Comparison of ENCODE assay signal across 8 mouse cellular contexts in the genomic region with DNA sequence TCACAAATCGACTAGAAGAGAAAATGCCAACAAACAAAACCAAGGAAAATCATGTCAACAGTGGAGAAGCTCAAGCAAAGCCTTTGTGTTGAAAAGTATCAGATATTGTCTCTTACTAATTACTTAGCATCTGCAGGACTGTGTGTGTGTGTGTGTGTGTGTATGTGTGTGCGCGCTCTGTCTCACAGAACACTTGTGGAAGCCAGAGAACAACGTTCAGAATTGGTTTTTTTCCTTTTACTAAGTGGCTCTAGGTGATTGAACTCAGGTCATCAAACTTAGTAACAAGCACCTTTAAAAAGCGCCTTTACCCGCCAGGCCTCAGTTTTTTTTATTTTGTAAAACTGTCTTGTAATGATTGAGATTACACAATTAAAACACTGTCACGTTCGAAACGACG. TPM values are rescaled to one million over a fixed set of nuclear protein-coding genes. Genes with fewer than 3 reads are reported as not detected.
DNase-seq lines count a peak whose midpoint lies in the region; ATAC-seq and TF ChIP-seq lines count a peak whose summit lies in the region.

No protein-coding gene starts in this region.

- TF ChIP-seq POLR2A in ES-Bruce4 (IDR thresholded peaks at IDR 0.05; ENCODE audit: insufficient read depth, low read length) = no peak

- no peaks in the 10 kb centered on the region for H3K27me3 ChIP-seq in heart, embryonic 14.5 days (ENCODE audit: control insufficient read depth, insufficient read depth, low read length)
- H3K27me3 ChIP-seq in ES-Bruce4 (ENCODE audit: control insufficient read depth, insufficient read depth, low read length, poor library complexity, severe bottlenecking) = no peaks in the 10 kb centered on the region
- H3K27me3 ChIP-seq in forebrain, embryonic 13.5 days = no peaks in the 10 kb centered on the region
- H3K27me3 ChIP-seq in liver, embryonic 16.5 days (ENCODE audit: control insufficient read depth, insufficient read depth, low read depth, low read length) = no peaks in the 10 kb centered on the region

- H3K27ac ChIP-seq in heart, embryonic 14.5 days (replicated peaks in 1 of 2; ENCODE audit: control insufficient read depth in 1 of 2, insufficient read depth in 1 of 2, low read depth in 2 of 2, low read length in 2 of 2) = peak overlapping the region in 1 of 2 experiments; percentile 90; a peak in 1 of 4 replicates
- peak overlapping the region; percentile 60; the same call in 1 of the 2 replicates for H3K27ac ChIP-seq in ES-Bruce4 (ENCODE audit: insufficient read depth, low read length)
- peak overlapping the region; percentile 98 for H3K27ac ChIP-seq in forebrain, embryonic 13.5 days
- H3K27ac ChIP-seq in liver, embryonic 16.5 days (ENCODE audit: low read length) = no peak overlapping the region

- H3K9ac ChIP-seq in heart, embryonic 14.5 days (ENCODE audit: low read length) = peak overlapping the region; percentile 99
- peak overlapping the region; percentile 95 for H3K9ac ChIP-seq in ES-Bruce4 (ENCODE audit: low read depth, poor library complexity, severe bottlenecking)
- H3K9ac ChIP-seq in forebrain, embryonic 13.5 days = peak overlapping the region; percentile 97
- H3K9ac ChIP-seq in liver, embryonic 16.5 days (ENCODE audit: low read depth, low read length) = peak overlapping the region; percentile 86; the same call in 1 of the 2 replicates

- H3K36me3 ChIP-seq in heart, embryonic 14.5 days (ENCODE audit: control insufficient read depth, insufficient read depth, low read length) = peaks cover 32% of the 10 kb centered on the region
- peaks cover 32% of the 10 kb centered on the region for H3K36me3 ChIP-seq in ES-Bruce4 (ENCODE audit: control insufficient read depth, insufficient read depth, low read length, poor library complexity, severe bottlenecking)
- H3K36me3 ChIP-seq in forebrain, embryonic 13.5 days (ENCODE audit: poor library complexity, severe bottlenecking) = peaks cover 34% of the 10 kb centered on the region
- peaks cover 6% of the 10 kb centered on the region for H3K36me3 ChIP-seq in liver, embryonic 16.5 days (ENCODE audit: control insufficient read depth, insufficient read depth)

- H3K4me2 ChIP-seq in heart, embryonic 14.5 days (ENCODE audit: low read length) = peak overlapping the region; percentile 89
- peak overlapping the region; percentile 77 for H3K4me2 ChIP-seq in forebrain, embryonic 13.5 days
- peak overlapping the region; percentile 62 for H3K4me2 ChIP-seq in liver, embryonic 16.5 days (ENCODE audit: low read depth, low read length)

- 35% methylated on average over 10 of the region's 10 CpGs for WGBS in heart, embryonic 14.5 days
- 36% methylated on average over 10 of the region's 10 CpGs for WGBS in forebrain, embryonic 13.5 days
- 34% methylated on average over 10 of the region's 10 CpGs for WGBS in liver, embryonic 16.5 days (ENCODE audit: insufficient replicate concordance)

- no peak for DNase-seq in heart, postnatal 14 days
- DNase-seq in left cerebral cortex, postnatal 36 days (ENCODE audit: low spot score in 2 of 2) = no peak
- DNase-seq in cerebellum, adult 18-20 months = no peak

- TF ChIP-seq CTCF in ES-Bruce4 (IDR thresholded peaks at IDR 0.05; ENCODE audit: low read depth, low read length) = no peak

- no peak for ATAC-seq in heart, embryonic 14.5 days (ENCODE audit: insufficient number of reproducible peaks, insufficient read depth, low FRiP score, low read depth)
- peak; percentile 39 for ATAC-seq in forebrain, embryonic 13.5 days
- no peak for ATAC-seq in liver, embryonic 16.5 days (ENCODE audit: low read depth)
- ATAC-seq in megakaryocyte-erythroid progenitor cell, adult 5-6 weeks (replicated peaks; ENCODE audit: low FRiP score, low TSS enrichment, poor library complexity, severe bottlenecking) = no peak

- H3K9me3 ChIP-seq in heart, embryonic 14.5 days (ENCODE audit: control insufficient read depth, low read length) = no peaks in the 10 kb centered on the region
- no peaks in the 10 kb centered on the region for H3K9me3 ChIP-seq in ES-Bruce4 (replicated peaks; ENCODE audit: control insufficient read depth, insufficient read depth, low read length, poor library complexity, severe bottlenecking)
- no peaks in the 10 kb centered on the region; the same call in 1 of the 2 replicates for H3K9me3 ChIP-seq in forebrain, embryonic 13.5 days (replicated peaks)
- no peaks in the 10 kb centered on the region for H3K9me3 ChIP-seq in liver, embryonic 16.5 days (replicated peaks; ENCODE audit: control insufficient read depth, low read length)

- H3K4me1 ChIP-seq in heart, embryonic 14.5 days (ENCODE audit: control insufficient read depth in 2 of 2, insufficient read depth in 2 of 2, low read length in 2 of 2) = peaks cover 2 to 8% of the 10 kb centered on the region in 2 experiments; a peak in 3 of 4 replicates
- no peaks in the 10 kb centered on the region for H3K4me1 ChIP-seq in ES-Bruce4 (ENCODE audit: control insufficient read depth, insufficient read depth, low read length)
- H3K4me1 ChIP-seq in forebrain, embryonic 13.5 days = peaks cover 11% of the 10 kb centered on the region
- H3K4me1 ChIP-seq in liver, embryonic 16.5 days (ENCODE audit: control insufficient read depth, low read depth, low read length) = peaks cover 5% of the 10 kb centered on the region; the same call in 1 of the 2 replicates

- intact Hi-C loops in heart, postnatal 14 days (cut with DNase I) = loop anchor here (10.0 kb wide), 1 partner anchor 1493 kb away; a partner anchor contains a TSS
- intact Hi-C loops in left cerebral cortex, postnatal 36 days (cut with DNase I) = no loop called here

- TF ChIP-seq EP300 in ES-Bruce4 (IDR thresholded peaks at IDR 0.05; ENCODE audit: insufficient read depth, low read depth, low read length) = no peak

- peak overlapping the region; percentile 89 to 93; a peak in 3 of 4 replicates for H3K4me3 ChIP-seq in heart, embryonic 14.5 days (ENCODE audit: control insufficient read depth in 1 of 2, insufficient read depth in 1 of 2, low read depth in 1 of 2, low read length in 2 of 2)
- H3K4me3 ChIP-seq in ES-Bruce4 (ENCODE audit: low read depth, low read length) = 0 out of 2 replicates have a peak overlapping the region, but pooled peaks have one; percentile 29
- H3K4me3 ChIP-seq in forebrain, embryonic 13.5 days = peak overlapping the region; percentile 76
- H3K4me3 ChIP-seq in liver, embryonic 16.5 days (ENCODE audit: low read depth, low read length) = peak overlapping the region; percentile 88

RNA-seq across cellular contexts. Expression of a gene that starts 0.5 kb away (rescaled TPM):
- polyA plus RNA-seq in heart, embryonic 14.5 days (2014; fragmentation: Nextera tagmentation; extraction: Ambion mirVana) = 46.0 and 48.6 TPM in 2 replicates
- 10 to 100 TPM; 24.1 to 25.5 TPM for total RNA-seq in heart, postnatal 14 days (2021)
- 139 and 140 TPM in 2 replicates for polyA plus RNA-seq in ES-Bruce4 (2011; ENCODE audit: insufficient read depth, insufficient read length, low read depth, missing spikeins)
- 139 and 141 TPM in 2 replicates for polyA plus RNA-seq in forebrain, embryonic 13.5 days (2015; fragmentation: Nextera tagmentation; extraction: Ambion mirVana)
- polyA plus RNA-seq in liver, embryonic 16.5 days (2015; fragmentation: Nextera tagmentation; extraction: Ambion mirVana) = 13.7 and 14.4 TPM in 2 replicates
- total RNA-seq in megakaryocyte-erythroid progenitor cell, adult 5-6 weeks (2014; fragmentation: Nextera tagmentation) = 72.8 and 80.1 TPM in 2 replicates
- total RNA-seq in megakaryocyte-erythroid progenitor cell, adult 5-6 weeks (2017) = 53.9 and 72.8 TPM in 2 replicates
- 10 to 100 TPM; 31.4 to 46.5 TPM for total RNA-seq in left cerebral cortex, postnatal 36 days (2021)

Comparison
In these comparisons a context has a peak if more than half of its experiments do, and no peak if none do; other contexts are left out.
1. H3K4me3 ChIP-seq: peak in every context shown above with its lines; median percentile 91 in heart, embryonic 14.5 days; 88 in liver, embryonic 16.5 days; 76 in forebrain, embryonic 13.5 days; 29 in ES-Bruce4.